Mouse (Mus musculus) C2C12 (cell line): ENCODE measurements around the gene Adck1.

Source experiments
- CEBPB ChIP-seq: IDR thresholded peaks from one replicate; pipeline ENCODE4 v1.6.1; 2011; ENCODE audit warnings: low read depth, mild to moderate bottlenecking, control low read depth, moderate library complexity
- CTCF ChIP-seq: IDR thresholded peaks from one replicate; pipeline ENCODE4 v1.5.1; 2011; ENCODE audit not compliant: control insufficient read depth, insufficient read depth, insufficient read length
- MAX ChIP-seq: IDR thresholded peaks from one replicate; pipeline ENCODE4 v1.6.1; 2011; ENCODE audit warnings: mild to moderate bottlenecking, control low read depth
- MYOD1 ChIP-seq: IDR thresholded peaks from one replicate; pipeline ENCODE4 v1.6.1; 2011; ENCODE audit warnings: low read depth; ENCODE audit not compliant: control insufficient read depth, insufficient read length
- MYOG ChIP-seq: IDR thresholded peaks from one replicate; pipeline ENCODE4 v1.6.1; 2011; ENCODE audit not compliant: control insufficient read depth, insufficient read length; ENCODE audit errors: extremely low read depth
- USF1 ChIP-seq: IDR thresholded peaks from one replicate; pipeline ENCODE4 v1.6.1; 2011; ENCODE audit warnings: low read depth, mild to moderate bottlenecking, control low read depth, moderate library complexity

DNA sequence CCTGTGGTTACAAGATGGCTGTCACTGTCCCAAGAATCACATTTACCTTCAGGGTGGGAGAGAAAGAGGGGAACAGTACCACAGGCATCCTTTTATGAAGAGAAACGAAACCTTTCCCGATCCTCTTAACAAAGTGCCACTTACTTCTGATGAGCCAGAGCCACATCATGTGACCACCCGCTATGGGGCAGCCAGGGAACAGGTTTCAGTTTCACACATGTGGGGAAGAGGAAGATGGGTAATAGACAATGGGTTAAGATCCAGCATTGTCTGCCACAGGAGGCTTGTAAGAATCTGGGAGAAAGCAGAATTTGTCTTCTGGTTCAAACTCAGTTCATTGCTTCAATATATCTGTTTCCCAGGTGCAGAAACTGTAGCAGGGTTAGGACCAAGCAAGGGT is 85.1 kb downstream of the Adck1 start:
- TF ChIP-seq CTCF (no peak), USF1 (no peak), MAX (no peak), MYOD1 (no peak), MYOG (no peak), CEBPB (no peak)
